Mouse (Mus musculus): ENCODE data around the gene Grid1. TPM values are rescaled to one million over a fixed set of nuclear protein-coding genes. Genes with fewer than 3 reads are reported as not detected.

Gene Grid1
- polyA plus RNA-seq, 2 experiments, result 0.04 TPM; not detected in 1

GRCm38 (mm10) chr14:35113276-35113645 is 293.4 kb downstream of the Grid1 start:
- Histone ChIP-seq H3K9me3 (ENCODE audit: control insufficient read depth, low read length) (no peaks in the 10 kb centered on the region), H3K36me3 (replicated peaks; ENCODE audit: control insufficient read depth, insufficient read depth, low read depth) (no peaks in the 10 kb centered on the region), H3K4me2 (ENCODE audit: low read depth) (no peak overlapping the region), H3K27me3 (ENCODE audit: control insufficient read depth, insufficient read depth, low read length) (no peaks in the 10 kb centered on the region), H3K4me1 (replicated peaks; ENCODE audit: control insufficient read depth in 2 of 2, insufficient read depth in 2 of 2, low read length in 1 of 2) (no peaks in the 10 kb centered on the region), H3K9ac (replicated peaks) (no peak overlapping the region), H3K4me3 (ENCODE audit: insufficient read depth in 1 of 2, low read depth in 2 of 2, low read length in 2 of 2) (no peak overlapping the region), H3K27ac (no peak overlapping the region)
- TF ChIP-seq CTCF (IDR thresholded peaks at IDR 0.05; ENCODE audit: low read depth), result no peak
- TF ChIP-seq EP300 (IDR thresholded peaks at IDR 0.05; ENCODE audit: low read depth), result no peak
- no peak for DNase-seq (ENCODE audit: low read depth in 3 of 3, low spot score in 3 of 3)
- no peak for ATAC-seq (ENCODE audit: insufficient read depth)
- 48% methylated on average over 2 of the region's 2 CpGs for WGBS (ENCODE audit: insufficient replicate concordance)

GRCm38 (mm10) chr14:35115913-35116312 is 296.0 kb downstream of the Grid1 start:
- WGBS (ENCODE audit: insufficient replicate concordance), result 54% methylated on average over 3 of the region's 3 CpGs
- Histone ChIP-seq H3K4me3 (ENCODE audit: insufficient read depth in 1 of 2, low read depth in 2 of 2, low read length in 2 of 2) (no peak overlapping the region), H3K27me3 (ENCODE audit: control insufficient read depth, insufficient read depth, low read length) (no peaks in the 10 kb centered on the region), H3K27ac (no peak overlapping the region), H3K9ac (replicated peaks) (no peak overlapping the region), H3K36me3 (replicated peaks; ENCODE audit: control insufficient read depth, insufficient read depth, low read depth) (no peaks in the 10 kb centered on the region), H3K4me2 (ENCODE audit: low read depth) (no peak overlapping the region), H3K4me1 (replicated peaks; ENCODE audit: control insufficient read depth in 2 of 2, insufficient read depth in 2 of 2, low read length in 1 of 2) (peaks cover 0 to 4% of the 10 kb centered on the region in 2 experiments; a peak in 2 of 4 replicates), H3K9me3 (ENCODE audit: control insufficient read depth, low read length) (no peaks in the 10 kb centered on the region)
- no peak for ATAC-seq (ENCODE audit: insufficient read depth)
- DNase-seq (ENCODE audit: low read depth in 3 of 3, low spot score in 3 of 3), result no peak
- no peak for TF ChIP-seq EP300 (IDR thresholded peaks at IDR 0.05; ENCODE audit: low read depth)
- TF ChIP-seq CTCF (IDR thresholded peaks at IDR 0.05; ENCODE audit: low read depth), result no peak

GRCm38 (mm10) chr14:35120089-35120488 is 300.2 kb downstream of the Grid1 start:
- WGBS (ENCODE audit: insufficient replicate concordance), result 27% methylated on average over 2 of the region's 2 CpGs
- DNase-seq (ENCODE audit: low read depth in 3 of 3, low spot score in 3 of 3) (no peak), ATAC-seq (ENCODE audit: insufficient read depth) (no peak)
- H3K9ac ChIP-seq (replicated peaks), result no peak overlapping the region
- H3K27ac ChIP-seq, result no peak overlapping the region
- no peak overlapping the region for H3K4me2 ChIP-seq (ENCODE audit: low read depth)
- TF ChIP-seq EP300 (IDR thresholded peaks at IDR 0.05; ENCODE audit: low read depth) (no peak), CTCF (IDR thresholded peaks at IDR 0.05; ENCODE audit: low read depth) (no peak)
- peaks cover 0 to 4% of the 10 kb centered on the region in 2 experiments; a peak in 2 of 4 replicates for H3K4me1 ChIP-seq (replicated peaks; ENCODE audit: control insufficient read depth in 2 of 2, insufficient read depth in 2 of 2, low read length in 1 of 2)
- H3K36me3 ChIP-seq (replicated peaks; ENCODE audit: control insufficient read depth, insufficient read depth, low read depth), result no peaks in the 10 kb centered on the region
- H3K4me3 ChIP-seq (ENCODE audit: insufficient read depth in 1 of 2, low read depth in 2 of 2, low read length in 2 of 2), result no peak overlapping the region
- no peaks in the 10 kb centered on the region for H3K9me3 ChIP-seq (ENCODE audit: control insufficient read depth, low read length)
- no peaks in the 10 kb centered on the region for H3K27me3 ChIP-seq (ENCODE audit: control insufficient read depth, insufficient read depth, low read length)

GRCm38 (mm10) chr14:35120905-35121304 is 301.0 kb downstream of the Grid1 start:
- no peak for DNase-seq (ENCODE audit: low read depth in 3 of 3, low spot score in 3 of 3)

GRCm38 (mm10) chr14:35122111-35122510 is 302.2 kb downstream of the Grid1 start:
- no peak for ATAC-seq (ENCODE audit: insufficient read depth)
- 21% methylated on average over 3 of the region's 3 CpGs for WGBS (ENCODE audit: insufficient replicate concordance)

More at GRCm38 (mm10) chr14:35120905-35121304, 301.0 kb downstream of the Grid1 start:
- Histone ChIP-seq H3K4me2 (ENCODE audit: low read depth) (no peak overlapping the region), H3K4me3 (ENCODE audit: insufficient read depth in 1 of 2, low read depth in 2 of 2, low read length in 2 of 2) (no peak overlapping the region), H3K27ac (no peak overlapping the region), H3K27me3 (ENCODE audit: control insufficient read depth, insufficient read depth, low read length) (no peaks in the 10 kb centered on the region), H3K9ac (replicated peaks) (no peak overlapping the region), H3K36me3 (replicated peaks; ENCODE audit: control insufficient read depth, insufficient read depth, low read depth) (no peaks in the 10 kb centered on the region), H3K9me3 (ENCODE audit: control insufficient read depth, low read length) (no peaks in the 10 kb centered on the region), H3K4me1 (replicated peaks; ENCODE audit: control insufficient read depth in 2 of 2, insufficient read depth in 2 of 2, low read length in 1 of 2) (peaks cover 0 to 6% of the 10 kb centered on the region in 2 experiments; a peak in 2 of 4 replicates)
- TF ChIP-seq CTCF (IDR thresholded peaks at IDR 0.05; ENCODE audit: low read depth), result no peak
- no peak for TF ChIP-seq EP300 (IDR thresholded peaks at IDR 0.05; ENCODE audit: low read depth)
- WGBS (ENCODE audit: insufficient replicate concordance), result 56% methylated on average over 4 of the region's 4 CpGs
- ATAC-seq (ENCODE audit: insufficient read depth), result no peak

More at GRCm38 (mm10) chr14:35122111-35122510, 302.2 kb downstream of the Grid1 start:
- no peak overlapping the region for H3K27ac ChIP-seq
- H3K9ac ChIP-seq (replicated peaks), result no peak overlapping the region
- no peaks in the 10 kb centered on the region for H3K9me3 ChIP-seq (ENCODE audit: control insufficient read depth, low read length)
- no peak for DNase-seq (ENCODE audit: low read depth in 3 of 3, low spot score in 3 of 3)
- H3K36me3 ChIP-seq (replicated peaks; ENCODE audit: control insufficient read depth, insufficient read depth, low read depth), result no peaks in the 10 kb centered on the region
- H3K4me3 ChIP-seq (ENCODE audit: insufficient read depth in 1 of 2, low read depth in 2 of 2, low read length in 2 of 2), result no peak overlapping the region
- no peak for TF ChIP-seq CTCF (IDR thresholded peaks at IDR 0.05; ENCODE audit: low read depth)
- TF ChIP-seq EP300 (IDR thresholded peaks at IDR 0.05; ENCODE audit: low read depth), result no peak
- H3K4me2 ChIP-seq (ENCODE audit: low read depth), result no peak overlapping the region
- peaks cover 0 to 6% of the 10 kb centered on the region in 2 experiments; a peak in 2 of 4 replicates for H3K4me1 ChIP-seq (replicated peaks; ENCODE audit: control insufficient read depth in 2 of 2, insufficient read depth in 2 of 2, low read length in 1 of 2)
- H3K27me3 ChIP-seq (ENCODE audit: control insufficient read depth, insufficient read depth, low read length), result no peaks in the 10 kb centered on the region
